In the genomic region with DNA sequence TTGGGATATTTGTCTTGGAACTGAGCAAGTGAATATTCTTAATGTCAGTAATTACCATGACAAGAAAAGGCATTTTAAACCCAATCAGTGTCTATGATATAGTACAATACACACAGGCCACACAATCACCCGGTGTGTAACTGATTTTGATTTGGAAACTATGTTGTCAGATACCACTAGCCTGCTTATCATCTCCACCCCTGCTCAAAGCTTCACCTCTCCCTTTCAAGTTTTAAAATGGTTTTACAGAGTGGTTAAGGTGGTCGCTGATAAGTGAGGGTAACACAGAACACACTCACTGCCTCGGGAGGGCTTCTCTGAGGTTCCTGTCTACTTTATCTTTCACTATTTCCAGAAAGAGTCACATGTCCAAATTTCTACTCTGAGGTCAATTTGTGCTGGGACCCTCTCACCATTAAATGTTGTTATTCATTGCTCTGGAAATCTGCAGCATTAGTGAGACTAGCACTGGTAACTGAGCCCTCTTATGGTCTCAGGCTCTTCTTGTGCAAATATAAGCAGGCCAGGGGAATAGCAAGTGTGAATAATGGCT, we compare ENCODE assay signal across 1 mouse cellular context.
TF ChIP-seq lines count a peak whose summit lies in the region.

No protein-coding gene starts in this region.

TF ChIP-seq in CH12.LX, 34 proteins besides CTCF, POLR2A, EP300 and RAD21 (continued from another document):
- TF ChIP-seq MXI1 (IDR thresholded peaks at IDR 0.05; ENCODE audit: low read depth, low read length) = no peak
- TF ChIP-seq GABPA (IDR thresholded peaks at IDR 0.05; ENCODE audit: insufficient replicate concordance, low read depth, low read length) = no peak
- TF ChIP-seq SMC3 (IDR thresholded peaks at IDR 0.05; ENCODE audit: low read depth, low read length) = no peak
- TF ChIP-seq E2F4 (IDR thresholded peaks at IDR 0.05; ENCODE audit: insufficient replicate concordance, low read depth, low read length) = no peak
- no peak for TF ChIP-seq IRF4 (IDR thresholded peaks at IDR 0.05; ENCODE audit: low read depth, low read length)
- TF ChIP-seq JUN (IDR thresholded peaks at IDR 0.05; ENCODE audit: insufficient read depth, low read depth, low read length) = no peak
- TF ChIP-seq USF1 (IDR thresholded peaks at IDR 0.05; ENCODE audit: low read depth, low read length) = no peak
